Mouse (Mus musculus) forebrain, postnatal 0 days (tissue): ENCODE data around the gene Ak6. TPM values are rescaled to one million over a fixed set of nuclear protein-coding genes. Genes with fewer than 3 reads are reported as not detected.

ENCODE experiments used
- ATAC-seq: fragments of 200-750 bp; cut with Nextera tagmentation; 2 replicates; pipeline ENCODE4 v1.8.0; 2017; ENCODE audit warnings: mild to moderate bottlenecking, moderate library complexity
- DNase-seq: peaks from one replicate; pipeline ENCODE4 v3.0.0-alpha.2; 2015
- H3K27ac ChIP-seq: fragments of 300-500 bp; sonication (generic); 2 replicates; pipeline ENCODE4 v1.5.1; 2014; ENCODE audit warnings: low read depth, mild to moderate bottlenecking, antibody characterized with exemption, low read length, moderate library complexity, mixed read lengths
- H3K27me3 ChIP-seq: fragments of 300-500 bp; sonication (generic); 2 replicates; pipeline ENCODE4 v1.6.1; 2014; ENCODE audit warnings: mild to moderate bottlenecking, low read length, mixed read lengths; ENCODE audit not compliant: insufficient read depth
- H3K36me3 ChIP-seq: fragments of 300-500 bp; sonication (generic); 2 replicates; pipeline ENCODE4 v1.6.1; 2014; ENCODE audit warnings: mild to moderate bottlenecking, moderate library complexity; ENCODE audit not compliant: insufficient read depth
- H3K4me1 ChIP-seq: fragments of 300-500 bp; sonication (generic); 2 replicates; pipeline ENCODE4 v1.6.1; 2014; ENCODE audit warnings: antibody characterized with exemption; ENCODE audit not compliant: insufficient read depth
- H3K4me2 ChIP-seq: fragments of 300-500 bp; sonication (generic); 2 replicates; pipeline ENCODE4 v1.6.1; 2014; ENCODE audit warnings: low read depth, mild to moderate bottlenecking, moderate library complexity
- H3K4me3 ChIP-seq: fragments of 300-500 bp; sonication (generic); 2 replicates; pipeline ENCODE4 v1.5.1; 2014; ENCODE audit warnings: low read depth, low read length, mixed read lengths
- H3K9ac ChIP-seq: fragments of 300-500 bp; sonication (generic); 2 replicates; pipeline ENCODE4 v1.6.1; 2014; ENCODE audit warnings: mild to moderate bottlenecking
- H3K9me3 ChIP-seq: fragments of 300-500 bp; sonication (generic); 2 replicates; pipeline ENCODE4 v1.6.1; 2016; ENCODE audit warnings: low read length
- CTCF ChIP-seq: sonication (generic); IDR thresholded peaks from 2 replicates; pipeline ENCODE4 v1.5.1; 2016; ENCODE audit warnings: antibody characterized with exemption, control low read depth, low read depth
- WGBS: fragments of 180-500 bp; shearing (Covaris S2); extraction: QIAGEN DNeasy Blood & Tissue Kit; methylation state at CpG from one replicate; pipeline ENCODE4 v1.1.7; 2014; 5-methylcytosine and 5-hydroxymethylcytosine counted together
- polyA plus RNA-seq: library from polyadenylated mRNA; unstranded; fragments of >200 nt; fragmentation: Nextera tagmentation; extraction: Ambion mirVana; gene quantifications from 2 replicates; pipeline ENCODE4 v1.2.1, GENCODE M21; 2015
- total RNA-seq: library from RNA; depleted of rRNA; stranded (reverse); fragments of >200 nt; gene quantifications from 2 replicates; pipeline ENCODE4 v1.2.3, GENCODE M21; 2014; rRNA removed

Gene Ak6
- total and polyA plus RNA-seq, 2 experiments from 2014 or later: 162 to 401 TPM

- peaks cover 43% of the 10 kb centered on the region for H3K36me3 ChIP-seq
- TF ChIP-seq CTCF: no peak
- H3K27me3 ChIP-seq: no peaks in the 10 kb centered on the region
- no peaks in the 10 kb centered on the region for H3K4me1 ChIP-seq
- no peak overlapping the region for H3K4me3 ChIP-seq
- ATAC-seq (no peak), DNase-seq (no peak)
- H3K4me2 ChIP-seq: no peak overlapping the region
- H3K27ac ChIP-seq: no peak overlapping the region
- no peaks in the 10 kb centered on the region for H3K9me3 ChIP-seq
- 92% methylated on average over 3 of the region's 3 CpGs for WGBS
- no peak overlapping the region for H3K9ac ChIP-seq
Measured at GRCm38 (mm10) chr13:100697541-100697940, 46.8 kb downstream of the Ak6 start.

- no peak overlapping the region for H3K4me2 ChIP-seq
- no peak for TF ChIP-seq CTCF
- no peak overlapping the region for H3K27ac ChIP-seq
- DNase-seq (no peak), ATAC-seq (no peak)
- no peaks in the 10 kb centered on the region for H3K27me3 ChIP-seq
- H3K4me1 ChIP-seq: no peaks in the 10 kb centered on the region
- no peak overlapping the region for H3K4me3 ChIP-seq
- H3K9ac ChIP-seq: no peak overlapping the region
- WGBS: 95% methylated on average over 10 of the region's 10 CpGs
- H3K9me3 ChIP-seq: no peaks in the 10 kb centered on the region
- peaks cover 54% of the 10 kb centered on the region for H3K36me3 ChIP-seq
Measured at GRCm38 (mm10) chr13:100698866-100699265, 48.1 kb downstream of the Ak6 start.

GRCm38 (mm10) chr13:100703468-100703867 lies 52.7 kb downstream of the Ak6 start:
- Histone ChIP-seq H3K27ac (no peak overlapping the region), H3K4me3 (no peak overlapping the region), H3K27me3 (no peaks in the 10 kb centered on the region), H3K9me3 (no peaks in the 10 kb centered on the region), H3K4me1 (no peaks in the 10 kb centered on the region), H3K36me3 (peaks cover 68% of the 10 kb centered on the region), H3K4me2 (no peak overlapping the region), H3K9ac (no peak overlapping the region)
- WGBS: 97% methylated on average over 2 of the region's 2 CpGs
- TF ChIP-seq CTCF: 0 out of 2 replicates have a peak, but pooled peaks have one; percentile 22
- no peak for ATAC-seq
- no peak for DNase-seq

GRCm38 (mm10) chr13:100706206-100706605 lies 55.4 kb downstream of the Ak6 start:
- DNase-seq (no peak), ATAC-seq (no peak)
- no peak overlapping the region for H3K4me2 ChIP-seq
- no peaks in the 10 kb centered on the region for H3K9me3 ChIP-seq
- no peak overlapping the region for H3K4me3 ChIP-seq
- 96% methylated on average over 7 of the region's 7 CpGs for WGBS
- H3K27ac ChIP-seq: no peak overlapping the region
- H3K9ac ChIP-seq: no peak overlapping the region
- no peak for TF ChIP-seq CTCF
- H3K27me3 ChIP-seq: no peaks in the 10 kb centered on the region
- H3K4me1 ChIP-seq: no peaks in the 10 kb centered on the region
- H3K36me3 ChIP-seq: peaks cover 72% of the 10 kb centered on the region

- ATAC-seq (no peak), DNase-seq (no peak)
- Histone ChIP-seq H3K27ac (no peak overlapping the region), H3K4me1 (no peaks in the 10 kb centered on the region), H3K4me2 (no peak overlapping the region), H3K9me3 (no peaks in the 10 kb centered on the region), H3K36me3 (peaks cover 63% of the 10 kb centered on the region), H3K27me3 (no peaks in the 10 kb centered on the region), H3K9ac (no peak overlapping the region), H3K4me3 (no peak overlapping the region)
- WGBS: 96% methylated on average over 6 of the region's 6 CpGs
- no peak for TF ChIP-seq CTCF
Measured at GRCm38 (mm10) chr13:100715467-100715866, 64.7 kb downstream of the Ak6 start.

Other genes starting within 250 kb of the Ak6 start
- gene Naip1, start 198.1 kb upstream of the Ak6 start, total RNA-seq: 0.08 and 0.10 TPM in 2 replicates
- gene Naip1, start 198.1 kb upstream of the Ak6 start, polyA plus RNA-seq: 0.03 and 0.08 TPM in 2 replicates
- gene Gtf2h2, start 158.4 kb upstream of the Ak6 start, total RNA-seq: 41.5 and 44.9 TPM in 2 replicates
- 47.6 and 58.8 TPM in 2 replicates for gene Gtf2h2, start 158.4 kb upstream of the Ak6 start, polyA plus RNA-seq
- gene Ocln, start 98.3 kb upstream of the Ak6 start, total RNA-seq: 13.5 and 15.8 TPM in 2 replicates
- gene Ocln, start 98.3 kb upstream of the Ak6 start, polyA plus RNA-seq: 8.2 and 11.7 TPM in 2 replicates
- gene Marveld2, start 34.0 kb upstream of the Ak6 start, total RNA-seq: 1.0 and 1.8 TPM in 2 replicates
- gene Marveld2, start 34.0 kb upstream of the Ak6 start, polyA plus RNA-seq: 1.1 and 1.3 TPM in 2 replicates
- 22.2 and 28.2 TPM in 2 replicates for gene Rad17, start 72 bp downstream of the Ak6 start, total RNA-seq
- gene Rad17, start 72 bp downstream of the Ak6 start, polyA plus RNA-seq: 11.3 and 13.3 TPM in 2 replicates
- gene Taf9, start 600 bp downstream of the Ak6 start, total RNA-seq: 50.1 and 50.8 TPM in 2 replicates
- 40.8 and 57.6 TPM in 2 replicates for gene Taf9, start 600 bp downstream of the Ak6 start, polyA plus RNA-seq
- gene Ccdc125, start 18.7 kb downstream of the Ak6 start, total RNA-seq: 0.19 and 1.0 TPM in 2 replicates
- gene Ccdc125, start 18.7 kb downstream of the Ak6 start, polyA plus RNA-seq: 0.80 and 1.3 TPM in 2 replicates
- 38.0 and 48.2 TPM in 2 replicates for gene Cdk7, start 80.0 kb downstream of the Ak6 start, total RNA-seq
- 36.5 and 40.9 TPM in 2 replicates for gene Cdk7, start 80.0 kb downstream of the Ak6 start, polyA plus RNA-seq
- 33.0 and 63.9 TPM in 2 replicates for gene Mrps36, start 93.7 kb downstream of the Ak6 start, total RNA-seq
- gene Mrps36, start 93.7 kb downstream of the Ak6 start, polyA plus RNA-seq: 151 and 181 TPM in 2 replicates
- 3.5 and 4.9 TPM in 2 replicates for gene Cenph, start 124.9 kb downstream of the Ak6 start, total RNA-seq
- 6.8 and 7.7 TPM in 2 replicates for gene Cenph, start 124.9 kb downstream of the Ak6 start, polyA plus RNA-seq
- gene Ccnb1, start 135.6 kb downstream of the Ak6 start, total RNA-seq: 16.5 and 17.1 TPM in 2 replicates
- gene Ccnb1, start 135.6 kb downstream of the Ak6 start, polyA plus RNA-seq: 22.8 and 26.2 TPM in 2 replicates
- gene Slc30a5, start 182.4 kb downstream of the Ak6 start, total RNA-seq: 44.8 and 59.7 TPM in 2 replicates
- gene Slc30a5, start 182.4 kb downstream of the Ak6 start, polyA plus RNA-seq: 16.9 and 23.0 TPM in 2 replicates